Mouse (Mus musculus): ENCODE data around the gene Fadd. TPM values are rescaled to one million over a fixed set of nuclear protein-coding genes. Genes with fewer than 3 reads are reported as not detected.

Gene Fadd
- total and polyA plus RNA-seq, 2 experiments from 2014 or later = 2.7 to 3.0 TPM

GRCm38 (mm10) chr7:144620315-144620714 is 38.1 kb upstream of the Fadd start:
- no peaks in the 10 kb centered on the region for H3K36me3 ChIP-seq (ENCODE audit: insufficient read depth)
- H3K27ac ChIP-seq (ENCODE audit: low read depth, low read length) = no peak overlapping the region
- H3K9me3 ChIP-seq (ENCODE audit: low read length) = no peaks in the 10 kb centered on the region
- H3K4me2 ChIP-seq (ENCODE audit: low read depth) = no peak overlapping the region
- H3K4me1 ChIP-seq (ENCODE audit: insufficient read depth) = no peaks in the 10 kb centered on the region
- no peak for TF ChIP-seq CTCF (IDR thresholded peaks at IDR 0.05; ENCODE audit: low read depth)
- no peak overlapping the region for H3K9ac ChIP-seq
- ATAC-seq = no peak
- no peak overlapping the region for H3K4me3 ChIP-seq (ENCODE audit: low read depth, low read length)
- DNase-seq = no peak
- H3K27me3 ChIP-seq (ENCODE audit: insufficient read depth, low read length) = no peaks in the 10 kb centered on the region

GRCm38 (mm10) chr7:144615343-144615742 is 33.1 kb upstream of the Fadd start:
- no peak for ATAC-seq
- no peak for DNase-seq
- Histone ChIP-seq H3K27me3 (ENCODE audit: insufficient read depth, low read length) (no peaks in the 10 kb centered on the region), H3K9ac (no peak overlapping the region), H3K9me3 (ENCODE audit: low read length) (no peaks in the 10 kb centered on the region), H3K27ac (ENCODE audit: low read depth, low read length) (no peak overlapping the region), H3K36me3 (ENCODE audit: insufficient read depth) (no peaks in the 10 kb centered on the region), H3K4me2 (ENCODE audit: low read depth) (no peak overlapping the region), H3K4me3 (ENCODE audit: low read depth, low read length) (no peak overlapping the region), H3K4me1 (ENCODE audit: insufficient read depth) (no peaks in the 10 kb centered on the region)
- WGBS = 71% methylated on average over 6 of the region's 6 CpGs
- TF ChIP-seq CTCF (IDR thresholded peaks at IDR 0.05; ENCODE audit: low read depth) = no peak

- H3K9ac ChIP-seq = no peak overlapping the region
- no peak overlapping the region for H3K27ac ChIP-seq (ENCODE audit: low read depth, low read length)
- no peaks in the 10 kb centered on the region for H3K4me1 ChIP-seq (ENCODE audit: insufficient read depth)
- no peak for TF ChIP-seq CTCF (IDR thresholded peaks at IDR 0.05; ENCODE audit: low read depth)
- ATAC-seq (no peak), DNase-seq (no peak)
- WGBS = 70% methylated on average over 4 of the region's 4 CpGs
- no peaks in the 10 kb centered on the region for H3K36me3 ChIP-seq (ENCODE audit: insufficient read depth)
- H3K9me3 ChIP-seq (ENCODE audit: low read length) = no peaks in the 10 kb centered on the region
- H3K4me3 ChIP-seq (ENCODE audit: low read depth, low read length) = no peak overlapping the region
- H3K27me3 ChIP-seq (ENCODE audit: insufficient read depth, low read length) = no peaks in the 10 kb centered on the region
- no peak overlapping the region for H3K4me2 ChIP-seq (ENCODE audit: low read depth)
Observed at GRCm38 (mm10) chr7:144612829-144613228, 30.6 kb upstream of the Fadd start.

GRCm38 (mm10) chr7:144612351-144612750 is 30.1 kb upstream of the Fadd start:
- WGBS = 70% methylated on average over 4 of the region's 4 CpGs
- TF ChIP-seq CTCF (IDR thresholded peaks at IDR 0.05; ENCODE audit: low read depth) = no peak

GRCm38 (mm10) chr7:144611595-144611994 is 29.3 kb upstream of the Fadd start:
- DNase-seq (no peak), ATAC-seq (no peak)
- no peak overlapping the region for H3K4me3 ChIP-seq (ENCODE audit: low read depth, low read length)
- no peaks in the 10 kb centered on the region for H3K27me3 ChIP-seq (ENCODE audit: insufficient read depth, low read length)
- no peak overlapping the region for H3K27ac ChIP-seq (ENCODE audit: low read depth, low read length)
- 92% methylated on average over 16 of the region's 16 CpGs for WGBS
- no peak overlapping the region for H3K9ac ChIP-seq
- H3K4me2 ChIP-seq (ENCODE audit: low read depth) = no peak overlapping the region
- no peaks in the 10 kb centered on the region for H3K36me3 ChIP-seq (ENCODE audit: insufficient read depth)
- no peak for TF ChIP-seq CTCF (IDR thresholded peaks at IDR 0.05; ENCODE audit: low read depth)
- no peaks in the 10 kb centered on the region for H3K4me1 ChIP-seq (ENCODE audit: insufficient read depth)
- no peaks in the 10 kb centered on the region for H3K9me3 ChIP-seq (ENCODE audit: low read length)

More at GRCm38 (mm10) chr7:144612351-144612750, 30.1 kb upstream of the Fadd start:
- Histone ChIP-seq H3K27ac (ENCODE audit: low read depth, low read length) (no peak overlapping the region), H3K4me3 (ENCODE audit: low read depth, low read length) (no peak overlapping the region), H3K27me3 (ENCODE audit: insufficient read depth, low read length) (no peaks in the 10 kb centered on the region), H3K9ac (no peak overlapping the region), H3K4me2 (ENCODE audit: low read depth) (no peak overlapping the region), H3K36me3 (ENCODE audit: insufficient read depth) (no peaks in the 10 kb centered on the region), H3K9me3 (ENCODE audit: low read length) (no peaks in the 10 kb centered on the region), H3K4me1 (ENCODE audit: insufficient read depth) (no peaks in the 10 kb centered on the region)
- no peak for ATAC-seq
- no peak for DNase-seq

- Histone ChIP-seq H3K4me1 (ENCODE audit: insufficient read depth) (no peaks in the 10 kb centered on the region), H3K4me2 (ENCODE audit: low read depth) (no peak overlapping the region), H3K9me3 (ENCODE audit: low read length) (no peaks in the 10 kb centered on the region), H3K9ac (no peak overlapping the region), H3K4me3 (ENCODE audit: low read depth, low read length) (no peak overlapping the region), H3K27ac (ENCODE audit: low read depth, low read length) (no peak overlapping the region), H3K36me3 (ENCODE audit: insufficient read depth) (no peaks in the 10 kb centered on the region), H3K27me3 (ENCODE audit: insufficient read depth, low read length) (no peaks in the 10 kb centered on the region)
- no peak for DNase-seq
- ATAC-seq = no peak
- no peak for TF ChIP-seq CTCF (IDR thresholded peaks at IDR 0.05; ENCODE audit: low read depth)
- 87% methylated on average over 7 of the region's 7 CpGs for WGBS
Observed at GRCm38 (mm10) chr7:144609568-144609967, 27.3 kb upstream of the Fadd start.

- 94% methylated on average over 15 of the region's 15 CpGs for WGBS
- no peak overlapping the region for H3K27ac ChIP-seq (ENCODE audit: low read depth, low read length)
- H3K36me3 ChIP-seq (ENCODE audit: insufficient read depth) = no peaks in the 10 kb centered on the region
- no peak for ATAC-seq
- H3K4me1 ChIP-seq (ENCODE audit: insufficient read depth) = no peaks in the 10 kb centered on the region
- H3K4me2 ChIP-seq (ENCODE audit: low read depth) = no peak overlapping the region
- TF ChIP-seq CTCF (IDR thresholded peaks at IDR 0.05; ENCODE audit: low read depth) = peak; percentile 13; the same call in 1 of the 2 replicates
- H3K9ac ChIP-seq = no peak overlapping the region
- DNase-seq = no peak
- H3K27me3 ChIP-seq (ENCODE audit: insufficient read depth, low read length) = no peaks in the 10 kb centered on the region
- no peaks in the 10 kb centered on the region for H3K9me3 ChIP-seq (ENCODE audit: low read length)
- H3K4me3 ChIP-seq (ENCODE audit: low read depth, low read length) = no peak overlapping the region
Observed at GRCm38 (mm10) chr7:144607862-144608261, 25.6 kb upstream of the Fadd start.

- H3K27me3 ChIP-seq (ENCODE audit: insufficient read depth, low read length) = no peaks in the 10 kb centered on the region
- whole genome bisulfite sequencing = 80% methylated on average over 4 of the region's 4 CpGs
- no peak overlapping the region for H3K4me2 ChIP-seq (ENCODE audit: low read depth)
- DNase-seq (no peak), ATAC-seq (no peak)
- no peaks in the 10 kb centered on the region for H3K36me3 ChIP-seq (ENCODE audit: insufficient read depth)
- no peak overlapping the region for H3K27ac ChIP-seq (ENCODE audit: low read depth, low read length)
- no peak overlapping the region for H3K4me3 ChIP-seq (ENCODE audit: low read depth, low read length)
- no peak for TF ChIP-seq CTCF (IDR thresholded peaks at IDR 0.05; ENCODE audit: low read depth)
- no peak overlapping the region for H3K9ac ChIP-seq
- no peaks in the 10 kb centered on the region for H3K9me3 ChIP-seq (ENCODE audit: low read length)
- H3K4me1 ChIP-seq (ENCODE audit: insufficient read depth) = no peaks in the 10 kb centered on the region
Observed at GRCm38 (mm10) chr7:144604735-144605134, 22.5 kb upstream of the Fadd start.

Measured in forebrain, postnatal 0 days (tissue).